Mouse (Mus musculus): ENCODE data around the gene Fgl2.

The Fgl2 gene

GRCm38 (mm10) chr5:21384252-21384960 is 12.0 kb downstream of the Fgl2 start:
- no peak for DNase-seq

GRCm38 (mm10) chr5:21384976-21385375 is 12.5 kb downstream of the Fgl2 start:
- DNase-seq = no peak

GRCm38 (mm10) chr5:21386432-21386831 is 14.0 kb downstream of the Fgl2 start:
- no peak for DNase-seq

GRCm38 (mm10) chr5:21387340-21387739 is 14.9 kb downstream of the Fgl2 start:
- no peak for DNase-seq

- DNase-seq = no peak
These were observed 16.4 kb downstream of the Fgl2 start for GRCm38 (mm10) chr5:21388855-21389254.

- no peak for DNase-seq
These were observed 19.4 kb downstream of the Fgl2 start for GRCm38 (mm10) chr5:21391616-21392384.

- DNase-seq = no peak
These were observed 22.1 kb downstream of the Fgl2 start for GRCm38 (mm10) chr5:21394562-21394961.

GRCm38 (mm10) chr5:21395205-21395840 is 22.9 kb downstream of the Fgl2 start:
- DNase-seq = no peak

- DNase-seq = no peak
These were observed 38.8 kb downstream of the Fgl2 start for GRCm38 (mm10) chr5:21411261-21411666.

- no peak for DNase-seq
These were observed 39.6 kb downstream of the Fgl2 start for GRCm38 (mm10) chr5:21412056-21412455.

GRCm38 (mm10) chr5:21413322-21413721 is 40.9 kb downstream of the Fgl2 start:
- DNase-seq = no peak

GRCm38 (mm10) chr5:21414116-21414820 is 41.8 kb downstream of the Fgl2 start:
- DNase-seq = no peak

GRCm38 (mm10) chr5:21418613-21419012 is 46.2 kb downstream of the Fgl2 start:
- no peak for DNase-seq

- no peak for DNase-seq
These were observed 48.2 kb downstream of the Fgl2 start for GRCm38 (mm10) chr5:21420609-21421008.

GRCm38 (mm10) chr5:21424614-21425602 is 52.5 kb downstream of the Fgl2 start, which contains the start of the genes Ccdc146 and Fam185a:
TSS of gene Ccdc146 (minus strand) at chr5:21424677.
TSS of gene Fam185a (plus strand) at chr5:21424958.
- DNase-seq = peak; percentile 90 to 99

- no peak for DNase-seq
These were observed 54.2 kb downstream of the Fgl2 start for GRCm38 (mm10) chr5:21426666-21427065.
